Mouse (Mus musculus) ES-E14 (cell line): Measurements from ENCODE around the gene Ldlrad3. TPM values are rescaled to one million over a fixed set of nuclear protein-coding genes. Genes with fewer than 3 reads are reported as not detected.

ENCODE experiments used
- DNase-seq: peaks from one replicate; pipeline ENCODE4 v3.0.0-alpha.2; 2013; ENCODE audit warnings: low read depth, low spot score
- H3K27ac ChIP-seq: 2 replicates; pipeline ENCODE4 v1.5.1; 2012; ENCODE audit warnings: low read depth, mild to moderate bottlenecking, low read length, moderate library complexity, mixed read lengths; ENCODE audit not compliant: poor library complexity, insufficient read depth, severe bottlenecking
- H3K36me3 ChIP-seq: 2 replicates; pipeline ENCODE4 v1.6.1; 2012; ENCODE audit warnings: mild to moderate bottlenecking, low read length, moderate library complexity, mixed read lengths; ENCODE audit not compliant: control insufficient read depth, poor library complexity, insufficient read depth, severe bottlenecking
- H3K4me1 ChIP-seq, 2 experiments: fragments of 150-350 bp in 1 of 2; sonication (generic) in 1 of 2; 2 replicates each; pipeline ENCODE4 v1.6.1; 2012; ENCODE audit warnings: low read length in 2 of 2, mild to moderate bottlenecking in 1 of 2, mixed read lengths in 1 of 2; ENCODE audit not compliant: control insufficient read depth in 2 of 2, insufficient read depth in 2 of 2, poor library complexity in 1 of 2
- H3K4me3 ChIP-seq, 2 experiments: fragments of 150-350 bp in 1 of 2; sonication (generic) in 1 of 2; 2 replicates each; pipeline ENCODE4 v1.5.1; 2012; ENCODE audit warnings: low read length in 2 of 2, low read depth in 1 of 2, mild to moderate bottlenecking in 1 of 2, mixed read lengths in 1 of 2; ENCODE audit not compliant: insufficient read depth in 1 of 2, poor library complexity in 1 of 2, severe bottlenecking in 1 of 2
- H3K9ac ChIP-seq: 2 replicates; pipeline ENCODE4 v1.6.1; 2012; ENCODE audit warnings: low read depth, mild to moderate bottlenecking, low read length, mixed read lengths; ENCODE audit not compliant: poor library complexity, insufficient read depth, severe bottlenecking
- H3K9me3 ChIP-seq: fragments of 150-350 bp; sonication (generic); 2 replicates; pipeline ENCODE4 v1.6.1; 2012; ENCODE audit warnings: low read depth, mild to moderate bottlenecking, low read length; ENCODE audit not compliant: control insufficient read depth, insufficient read depth
- CHD2 ChIP-seq: IDR thresholded peaks from 2 replicates; pipeline ENCODE4 v1.6.1; 2014; ENCODE audit warnings: mild to moderate bottlenecking, low read depth, low read length, inconsistent platforms
- HCFC1 ChIP-seq: IDR thresholded peaks from 2 replicates; pipeline ENCODE4 v1.6.1; 2012; ENCODE audit warnings: low read length, inconsistent platforms, borderline replicate concordance; ENCODE audit not compliant: insufficient read depth
- MAFK ChIP-seq: IDR thresholded peaks from 2 replicates; pipeline ENCODE4 v1.6.1; 2014; ENCODE audit warnings: mild to moderate bottlenecking, low read depth, low read length, inconsistent platforms; ENCODE audit not compliant: insufficient read depth
- ZC3H11A ChIP-seq: IDR thresholded peaks from 2 replicates; pipeline ENCODE4 v1.6.1; 2012; ENCODE audit warnings: low read depth, mild to moderate bottlenecking, inconsistent platforms, low read length, borderline replicate concordance
- ZNF384 ChIP-seq: IDR thresholded peaks from 2 replicates; pipeline ENCODE4 v1.6.1; 2012; ENCODE audit warnings: low read depth, low read length, inconsistent platforms
- in situ Hi-C, 2 experiments: fragments of 600-800 bp; cut with MboI; formaldehyde crosslinking; loops; one replicate each; pipeline ENCODE4 v1.15.1; 2025; ENCODE audit warnings: low sequenced_read_pairs in 2 of 2, inconsistent platforms in 1 of 2; ENCODE audit not compliant: unreplicated experiment in 2 of 2
- total RNA-seq: library from RNA; depleted of rRNA; stranded (reverse); fragments of 300-350 nt; gene quantifications from 2 replicates; pipeline ENCODE4 v1.2.3, GENCODE M21; 2012

Ldlrad3 gene
- total RNA-seq, 1 experiment: 27.1 TPM

DNA sequence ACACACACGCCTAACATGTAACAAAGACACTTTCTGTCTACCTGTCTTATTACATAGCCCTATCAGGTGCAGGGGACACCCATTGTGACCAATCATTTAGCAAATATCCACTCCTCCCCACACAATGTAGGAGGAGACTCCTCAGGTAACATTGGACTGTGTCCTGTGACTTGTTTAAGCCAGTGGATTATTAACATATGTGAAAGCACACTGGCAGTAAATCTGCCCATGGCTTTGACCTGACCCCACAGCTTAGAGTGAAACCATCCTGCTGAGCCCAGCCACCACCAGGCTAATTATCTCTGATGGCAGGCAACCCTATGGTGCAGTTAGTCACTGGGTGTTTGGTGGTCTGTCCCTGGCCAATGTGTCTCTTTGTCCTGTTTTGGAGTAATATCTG, 11.1 kb upstream of the Ldlrad3 start:
- no peak for TF ChIP-seq CHD2
- TF ChIP-seq ZNF384: no peak
- TF ChIP-seq HCFC1: no peak
- TF ChIP-seq ZC3H11A: no peak
- no peak for TF ChIP-seq MAFK
- no peak for DNase-seq
- in situ Hi-C loops: no loop called here
- Histone ChIP-seq H3K9ac (no peak overlapping the region), H3K9me3 (no peaks in the 10 kb centered on the region), H3K27ac (no peak overlapping the region), H3K36me3 (no peaks in the 10 kb centered on the region), H3K4me1 (peaks cover 0 to 3% of the 10 kb centered on the region in 2 experiments; a peak in 1 of 4 replicates), H3K4me3 (no peak overlapping the region)

DNA sequence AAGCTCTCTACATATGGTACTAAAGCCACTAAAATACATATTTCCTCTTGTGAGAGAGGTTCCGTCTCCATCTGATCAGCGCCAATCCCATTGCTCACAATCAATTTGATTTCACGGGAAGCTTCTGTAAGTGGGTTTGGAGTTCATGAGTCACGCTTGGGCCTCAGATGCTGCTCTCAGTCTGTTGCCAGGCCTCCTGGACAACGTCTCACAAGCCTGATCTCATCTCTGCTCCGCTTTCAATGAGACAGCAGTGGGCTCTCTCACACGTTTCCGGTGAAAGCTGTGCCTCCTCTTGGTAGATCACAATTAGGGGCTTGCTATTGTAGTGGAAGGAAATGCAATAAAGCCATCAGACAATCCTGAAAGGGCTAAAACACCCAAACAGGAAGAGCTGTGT, 10.5 kb upstream of the Ldlrad3 start:
- H3K36me3 ChIP-seq: no peaks in the 10 kb centered on the region
- in situ Hi-C loops: no loop called here
- no peaks in the 10 kb centered on the region for H3K9me3 ChIP-seq
- H3K4me1 ChIP-seq: peaks cover 0 to 3% of the 10 kb centered on the region in 2 experiments; a peak in 1 of 4 replicates
- H3K27ac ChIP-seq: no peak overlapping the region
- no peak overlapping the region for H3K9ac ChIP-seq
- H3K4me3 ChIP-seq: no peak overlapping the region
- TF ChIP-seq MAFK (no peak), HCFC1 (no peak), CHD2 (no peak), ZNF384 (no peak), ZC3H11A (no peak)
- DNase-seq: no peak

- H3K9me3 ChIP-seq: no peaks in the 10 kb centered on the region
- no peak overlapping the region for H3K9ac ChIP-seq
- in situ Hi-C loops: no loop called here
- peaks cover 0 to 3% of the 10 kb centered on the region in 2 experiments; a peak in 1 of 4 replicates for H3K4me1 ChIP-seq
- DNase-seq: no peak
- TF ChIP-seq ZNF384: no peak
- TF ChIP-seq ZC3H11A: no peak
- TF ChIP-seq HCFC1: no peak
- TF ChIP-seq CHD2: no peak
- TF ChIP-seq MAFK: no peak
- H3K27ac ChIP-seq: no peak overlapping the region
- H3K4me3 ChIP-seq: no peak overlapping the region
- H3K36me3 ChIP-seq: no peaks in the 10 kb centered on the region
These were observed 9.3 kb upstream of the Ldlrad3 start for GRCm38 (mm10) chr2:102195494-102195893.

GRCm38 (mm10) chr2:102194247-102194646, 8.1 kb upstream of the Ldlrad3 start:
- Histone ChIP-seq H3K36me3 (no peaks in the 10 kb centered on the region), H3K4me3 (no peak overlapping the region), H3K4me1 (no peaks in the 10 kb centered on the region; a peak in 1 of 4 replicates), H3K9ac (no peak overlapping the region), H3K9me3 (no peaks in the 10 kb centered on the region), H3K27ac (no peak overlapping the region)
- in situ Hi-C loops: no loop called here
- TF ChIP-seq CHD2: no peak
- TF ChIP-seq ZNF384: no peak
- TF ChIP-seq MAFK: no peak
- TF ChIP-seq ZC3H11A: no peak
- TF ChIP-seq HCFC1: no peak
- DNase-seq: no peak
